Mouse (Mus musculus) adipocyte (in vitro differentiated cells): ENCODE results near the gene Lins1.

Experiments
- DNase-seq: peaks from one replicate; pipeline ENCODE4 v3.0.0-alpha.2; 2016; ENCODE audit warnings: low spot score

Lins1 gene

GRCm38 (mm10) chr7:66733431-66733830, 43.7 kb downstream of the Lins1 start:
- DNase-seq, result no peak

DNA sequence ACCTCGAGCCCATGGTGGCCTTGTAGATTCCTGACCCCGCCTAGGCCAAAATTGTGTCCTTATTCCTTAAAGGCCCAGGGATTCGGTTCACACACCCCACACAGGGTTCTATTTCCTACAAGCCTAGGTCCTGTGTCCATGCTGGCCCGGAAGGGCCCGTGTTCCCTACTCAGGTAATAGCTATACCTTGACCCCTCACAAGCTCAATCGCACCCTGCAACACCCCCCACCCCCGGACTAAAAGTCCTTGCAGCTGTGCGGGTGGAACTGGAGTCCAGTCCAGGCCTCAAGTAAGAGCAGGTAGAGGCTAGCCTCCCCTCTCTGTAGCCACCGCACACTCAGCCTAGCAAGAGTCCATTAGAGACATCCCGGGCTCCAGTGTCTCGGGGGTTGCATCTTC, 44.2 kb downstream of the Lins1 start:
- no peak for DNase-seq

DNA sequence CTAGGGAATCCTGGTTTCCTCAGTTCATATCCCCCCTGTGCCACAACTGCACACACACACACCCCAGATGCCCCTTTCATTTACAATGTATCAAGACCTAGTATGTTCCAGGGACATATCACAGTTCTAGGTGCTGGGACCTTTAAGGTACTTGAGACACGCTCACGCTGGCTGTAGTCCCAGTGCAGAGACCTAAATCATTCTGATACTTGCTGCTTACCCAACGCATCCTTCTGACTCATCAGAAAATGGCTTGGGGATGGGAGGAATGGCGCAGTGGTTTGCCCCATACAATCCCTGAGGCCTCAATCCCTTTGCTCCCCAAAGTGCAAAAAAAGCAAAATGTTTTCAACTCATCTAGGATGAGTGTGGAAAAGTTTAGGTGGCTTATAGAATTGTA, 44.8 kb downstream of the Lins1 start:
- DNase-seq, result no peak

DNA sequence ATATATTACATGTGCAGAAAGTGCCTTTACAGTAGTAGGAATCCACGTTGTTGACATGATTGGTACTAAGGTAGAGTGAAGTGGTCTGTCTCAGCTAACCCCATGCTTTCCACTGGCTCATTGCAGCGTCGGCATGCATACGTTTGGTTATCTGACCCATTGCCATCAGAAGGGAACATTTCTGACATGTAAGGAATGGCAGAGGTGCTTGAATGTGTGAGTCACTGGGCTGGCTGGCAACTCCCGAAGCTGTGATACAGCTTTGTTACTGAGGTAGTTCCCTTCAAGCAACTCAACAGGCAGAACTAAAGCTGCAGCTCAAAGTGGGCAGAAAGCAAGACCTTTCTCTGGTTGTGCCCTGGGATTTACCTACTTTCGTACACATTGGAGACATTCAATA, 45.3 kb downstream of the Lins1 start:
- no peak for DNase-seq

DNA sequence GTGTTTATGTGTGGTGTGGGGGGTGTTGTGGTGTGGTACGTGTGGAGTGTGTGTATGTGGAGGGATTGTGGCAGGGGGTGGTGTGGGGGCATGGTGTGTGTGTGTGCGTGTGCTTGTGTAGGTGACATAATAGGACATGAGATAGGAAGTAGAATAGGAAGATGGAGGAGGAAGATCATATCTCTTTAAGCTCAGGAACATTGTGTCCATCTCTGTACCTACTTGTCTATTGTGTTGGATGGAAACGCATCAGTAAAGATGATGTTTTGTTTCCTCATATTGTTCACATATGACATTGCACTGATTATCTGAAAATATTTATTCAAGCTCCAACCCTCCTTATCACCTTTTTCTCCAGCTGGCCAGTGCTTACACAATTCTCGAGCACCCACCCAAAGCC, 47.7 kb downstream of the Lins1 start:
- no peak for DNase-seq

DNA sequence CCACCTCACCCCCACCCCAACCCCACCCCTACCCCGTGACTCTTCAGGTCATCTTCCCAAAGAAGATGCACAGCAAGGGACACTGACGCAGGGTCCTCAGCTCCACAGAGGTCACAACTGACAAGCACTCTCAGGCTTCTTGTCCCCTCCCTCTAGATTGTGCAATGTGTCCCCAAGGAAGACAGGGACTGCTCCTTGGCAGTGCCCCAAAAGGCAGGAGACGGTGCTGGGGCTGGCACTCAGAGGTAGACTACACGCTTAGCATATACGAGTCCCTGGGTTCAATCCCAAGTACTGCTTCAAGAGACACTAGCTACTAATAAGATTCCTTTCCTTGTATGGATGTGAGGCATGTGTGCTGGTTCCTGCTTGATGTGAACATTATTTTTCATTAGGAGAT, 51.3 kb downstream of the Lins1 start:
- peak; percentile 29 for DNase-seq

DNA sequence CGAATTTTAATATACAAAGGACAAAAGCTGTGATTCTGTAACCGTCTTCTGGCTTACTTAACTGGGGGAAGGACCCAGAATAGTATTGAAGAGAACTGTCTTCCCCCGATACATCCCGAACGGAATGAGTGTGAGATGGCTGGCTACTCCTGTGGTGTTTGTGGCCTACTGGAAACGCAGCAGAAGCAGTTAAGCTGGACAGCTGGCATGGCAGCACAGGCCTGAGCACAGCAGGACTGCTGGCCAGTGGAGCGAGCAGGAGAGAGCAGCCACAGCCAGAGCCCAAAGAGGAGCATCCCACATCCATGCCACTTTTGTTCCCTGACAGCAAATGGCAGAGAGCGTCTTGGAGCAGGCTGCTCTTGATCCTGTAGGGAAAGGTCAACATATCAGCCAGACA, 51.7 kb downstream of the Lins1 start:
- no peak for DNase-seq

DNA sequence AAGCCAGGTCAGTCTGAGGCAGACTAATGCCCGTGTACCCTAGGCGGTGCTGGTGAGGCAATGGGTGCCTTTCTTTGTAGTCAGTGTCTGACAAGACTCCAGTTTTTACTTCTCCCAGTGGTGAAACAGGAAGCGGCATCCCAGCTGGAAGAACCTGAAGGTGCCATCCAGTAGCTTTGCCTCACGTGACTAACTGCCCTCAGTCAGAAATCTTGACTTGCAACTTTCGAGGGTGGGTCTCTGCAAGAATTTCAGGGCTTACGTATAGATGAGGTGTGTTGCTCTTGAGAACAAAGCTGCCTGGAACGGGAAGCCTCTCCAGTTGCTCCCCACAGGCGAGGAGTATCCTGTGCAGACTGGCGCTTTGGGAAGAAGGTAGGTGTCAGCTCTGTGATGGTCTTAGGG, 53.7 kb downstream of the Lins1 start, which contains the start of gene Cers3:
Cers3 (plus strand) TSS at position 128 of the 405 bp plus-strand sequence.
- no peak for DNase-seq

DNA sequence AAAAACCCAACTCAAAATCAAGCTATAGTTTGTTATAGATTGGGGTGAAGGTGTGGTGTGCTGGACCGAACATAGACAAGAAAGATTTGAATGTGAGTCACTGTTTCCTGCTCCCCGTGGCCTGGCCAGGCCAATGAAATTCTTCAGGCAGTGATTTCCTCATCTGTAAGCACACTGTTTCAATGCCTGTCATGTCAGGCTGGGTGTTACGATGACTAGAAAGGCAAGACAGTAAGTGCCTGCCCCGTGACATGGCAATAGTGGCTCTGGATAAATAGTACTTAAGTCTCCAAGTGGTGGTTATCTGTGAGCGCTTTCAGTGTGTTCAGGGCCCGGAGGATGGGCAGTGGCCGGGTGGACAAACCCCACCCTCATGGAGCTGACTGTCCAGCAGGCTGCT, 57.3 kb downstream of the Lins1 start:
- no peak for DNase-seq

GRCm38 (mm10) chr7:66749998-66750397, 60.3 kb downstream of the Lins1 start:
- no peak for DNase-seq

DNA sequence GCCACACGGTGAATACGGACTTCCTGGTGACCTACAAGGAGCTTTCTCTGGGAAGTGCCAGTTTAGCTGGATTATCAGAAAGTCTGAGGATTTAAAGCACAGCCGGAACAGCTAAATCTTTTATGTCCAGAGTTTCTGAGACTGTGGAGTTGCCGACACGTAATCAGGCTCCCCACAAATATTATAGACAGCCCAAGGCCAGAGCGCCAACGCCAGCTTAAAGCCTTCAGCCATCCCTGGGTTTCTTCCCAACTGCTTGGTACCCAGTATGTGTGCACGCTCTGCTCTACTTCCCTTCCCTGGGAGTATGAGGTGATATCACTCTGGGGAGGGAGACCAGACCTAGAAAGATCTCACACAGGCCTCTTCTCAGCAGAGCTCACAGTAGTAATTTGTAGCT, 64.1 kb downstream of the Lins1 start:
- DNase-seq, result no peak

GRCm38 (mm10) chr7:66755611-66756010, 65.9 kb downstream of the Lins1 start:
- DNase-seq, result no peak
